In the genomic region with DNA sequence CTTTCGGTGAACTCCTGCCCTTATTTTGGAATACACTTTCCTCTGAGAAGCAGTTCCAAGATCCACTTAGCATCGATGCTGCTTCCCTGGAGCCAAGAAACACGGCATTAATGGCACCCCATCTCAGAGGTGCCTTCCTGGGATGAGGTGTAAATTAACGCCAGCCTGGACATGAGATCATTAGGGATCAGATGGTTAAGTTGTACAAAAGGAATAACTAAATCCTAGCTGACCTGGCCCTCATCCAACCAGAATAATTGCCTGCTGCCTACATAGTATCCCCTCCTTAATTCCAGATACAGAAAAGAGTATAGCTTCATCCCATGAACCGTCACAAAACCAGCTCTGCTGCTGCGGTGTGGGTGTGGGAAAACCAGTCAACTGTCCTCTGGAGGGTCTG, we compare ENCODE assay signal across 28 mouse cellular contexts.
DNase-seq lines count a peak whose midpoint lies in the region; ATAC-seq lines count a peak whose summit lies in the region.
"Had no signal": no experiment of that assay in that cellular context is flagged by ENCODE, and none has a peak within 500 bp of the region (broad histone marks: within the 10 kb centered on the region; RNA-seq: fewer than 3 reads in every experiment).

No protein-coding gene starts in this region.

- peak overlapping the region; percentile 54 for H3K27ac ChIP-seq in forebrain, embryonic 13.5 days
- H3K27ac ChIP-seq in forebrain, embryonic 11.5 days (ENCODE audit: low read depth, low read length): no peak overlapping the region
- H3K27ac ChIP-seq in heart, embryonic 10.5 days: no peak overlapping the region
- H3K27ac ChIP-seq in heart, embryonic 12.5 days (ENCODE audit: poor library complexity, severe bottlenecking): no peak overlapping the region
- 0 out of 2 replicates have a peak overlapping the region, but pooled peaks have one; percentile 10 for H3K27ac ChIP-seq in embryonic facial prominence, embryonic 10.5 days (replicated peaks)
- no peak overlapping the region for H3K27ac ChIP-seq in hindbrain, embryonic 16.5 days (ENCODE audit: low read depth, low read length)
- H3K27ac ChIP-seq: embryonic facial prominence, embryonic 13.5 days; heart, adult 2 months; heart, embryonic 15.5 days; hindbrain, embryonic 15.5 days; intestine, embryonic 15.5 days had no signal

- no peak for DNase-seq in forebrain, embryonic 11.5 days (ENCODE audit: low spot score)
- peak; percentile 27 for DNase-seq in heart, embryonic 10.5 days (ENCODE audit: low spot score)
- DNase-seq in embryonic facial prominence, embryonic 10.5 days (ENCODE audit: low spot score): no peak
- DNase-seq: adrenal gland, postnatal 10 days; adrenal gland, postnatal 36 days; B cell, adult 2 months; cerebellum, adult 11 months; cerebellum, adult 2 months; cerebellum, adult 9-11 months; cerebellum, postnatal 25 days; gastrocnemius, postnatal 25 days; heart, adult 2 months; heart, postnatal 10 days; heart, postnatal 36 days; kidney, adult 11 months; kidney, adult 8-10 months had no signal

- peaks cover 7% of the 10 kb centered on the region; the same call in 1 of the 2 replicates for H3K4me1 ChIP-seq in forebrain, embryonic 13.5 days
- no peaks in the 10 kb centered on the region for H3K4me1 ChIP-seq in forebrain, embryonic 11.5 days (replicated peaks; ENCODE audit: control insufficient read depth, insufficient read depth, low read length)
- H3K4me1 ChIP-seq in heart, embryonic 10.5 days: peaks cover 2% of the 10 kb centered on the region; the same call in 1 of the 2 replicates
- H3K4me1 ChIP-seq in heart, embryonic 12.5 days (replicated peaks): peaks cover 3% of the 10 kb centered on the region
- H3K4me1 ChIP-seq in embryonic facial prominence, embryonic 10.5 days: peaks cover 4% of the 10 kb centered on the region
- no peaks in the 10 kb centered on the region for H3K4me1 ChIP-seq in hindbrain, embryonic 16.5 days (ENCODE audit: control insufficient read depth, insufficient read depth, low read depth, low read length)
- H3K4me1 ChIP-seq: embryonic facial prominence, embryonic 13.5 days; heart, embryonic 15.5 days; hindbrain, embryonic 15.5 days; intestine, embryonic 15.5 days had no signal

- H3K36me3 ChIP-seq in forebrain, embryonic 13.5 days (ENCODE audit: poor library complexity, severe bottlenecking): no peaks in the 10 kb centered on the region
- H3K36me3 ChIP-seq in forebrain, embryonic 11.5 days (ENCODE audit: control insufficient read depth, insufficient read depth, low read length): no peaks in the 10 kb centered on the region
- H3K36me3 ChIP-seq in heart, embryonic 10.5 days: no peaks in the 10 kb centered on the region
- H3K36me3 ChIP-seq in heart, embryonic 12.5 days: no peaks in the 10 kb centered on the region
- H3K36me3 ChIP-seq in embryonic facial prominence, embryonic 10.5 days (replicated peaks): no peaks in the 10 kb centered on the region
- H3K36me3 ChIP-seq in hindbrain, embryonic 16.5 days (ENCODE audit: control insufficient read depth, insufficient read depth, low read length): no peaks in the 10 kb centered on the region
- H3K36me3 ChIP-seq: embryonic facial prominence, embryonic 13.5 days; G1E; heart, embryonic 15.5 days; hindbrain, embryonic 15.5 days; intestine, embryonic 15.5 days had no signal

- WGBS in forebrain, embryonic 13.5 days: 52% methylated on average over 6 of the region's 6 CpGs
- 82% methylated on average over 6 of the region's 6 CpGs for WGBS in forebrain, embryonic 11.5 days
- 85% methylated on average over 6 of the region's 6 CpGs for WGBS in heart, embryonic 10.5 days
- 83% methylated on average over 6 of the region's 6 CpGs for WGBS in heart, embryonic 12.5 days
- 90% methylated on average over 6 of the region's 6 CpGs for WGBS in embryonic facial prominence, embryonic 10.5 days
- 82% methylated on average over 6 of the region's 6 CpGs for WGBS in hindbrain, embryonic 16.5 days

- no peaks in the 10 kb centered on the region for H3K9me3 ChIP-seq in forebrain, embryonic 13.5 days (replicated peaks)
- H3K9me3 ChIP-seq in forebrain, embryonic 11.5 days (ENCODE audit: control insufficient read depth, low read length): no peaks in the 10 kb centered on the region
- no peaks in the 10 kb centered on the region for H3K9me3 ChIP-seq in heart, embryonic 10.5 days
- no peaks in the 10 kb centered on the region for H3K9me3 ChIP-seq in heart, embryonic 12.5 days (replicated peaks)
- no peaks in the 10 kb centered on the region for H3K9me3 ChIP-seq in embryonic facial prominence, embryonic 10.5 days
- no peaks in the 10 kb centered on the region for H3K9me3 ChIP-seq in hindbrain, embryonic 16.5 days (ENCODE audit: control insufficient read depth, low read length)
- H3K9me3 ChIP-seq: embryonic facial prominence, embryonic 13.5 days; G1E; heart, embryonic 15.5 days; hindbrain, embryonic 15.5 days; intestine, embryonic 15.5 days had no signal

- no peak overlapping the region for H3K4me3 ChIP-seq in forebrain, embryonic 13.5 days
- no peak overlapping the region for H3K4me3 ChIP-seq in forebrain, embryonic 11.5 days (ENCODE audit: low read depth, low read length)
- no peak overlapping the region for H3K4me3 ChIP-seq in heart, embryonic 10.5 days
- no peak overlapping the region for H3K4me3 ChIP-seq in heart, embryonic 12.5 days
- no peak overlapping the region for H3K4me3 ChIP-seq in embryonic facial prominence, embryonic 10.5 days
- no peak overlapping the region for H3K4me3 ChIP-seq in hindbrain, embryonic 16.5 days (ENCODE audit: low read length)
- H3K4me3 ChIP-seq: embryonic facial prominence, embryonic 13.5 days; erythroblast, embryonic 14.5 days; heart, adult 2 months; heart, embryonic 15.5 days; hindbrain, embryonic 15.5 days; intestine, embryonic 15.5 days had no signal

- H3K4me2 ChIP-seq in forebrain, embryonic 13.5 days: no peak overlapping the region
- H3K4me2 ChIP-seq in forebrain, embryonic 11.5 days (ENCODE audit: low read depth, low read length, severe bottlenecking): no peak overlapping the region
- no peak overlapping the region for H3K4me2 ChIP-seq in heart, embryonic 12.5 days
- H3K4me2 ChIP-seq in hindbrain, embryonic 16.5 days (ENCODE audit: low read length): no peak overlapping the region
- H3K4me2 ChIP-seq: embryonic facial prominence, embryonic 13.5 days; heart, embryonic 11.5 days; heart, embryonic 15.5 days; hindbrain, embryonic 15.5 days; intestine, embryonic 15.5 days had no signal

- H3K9ac ChIP-seq in forebrain, embryonic 13.5 days: no peak overlapping the region
- no peak overlapping the region for H3K9ac ChIP-seq in forebrain, embryonic 11.5 days (ENCODE audit: low read length)
- H3K9ac ChIP-seq in heart, embryonic 12.5 days: no peak overlapping the region
- H3K9ac ChIP-seq in hindbrain, embryonic 16.5 days (ENCODE audit: low read depth, low read length): no peak overlapping the region
- H3K9ac ChIP-seq: embryonic facial prominence, embryonic 13.5 days; heart, embryonic 15.5 days; hindbrain, embryonic 15.5 days; intestine, embryonic 15.5 days had no signal

- no peaks in the 10 kb centered on the region for H3K27me3 ChIP-seq in forebrain, embryonic 13.5 days
- H3K27me3 ChIP-seq in forebrain, embryonic 11.5 days (ENCODE audit: control insufficient read depth, insufficient read depth, low read length): no peaks in the 10 kb centered on the region
- no peaks in the 10 kb centered on the region for H3K27me3 ChIP-seq in heart, embryonic 10.5 days (ENCODE audit: insufficient read depth, poor library complexity, severe bottlenecking)
- no peaks in the 10 kb centered on the region for H3K27me3 ChIP-seq in heart, embryonic 12.5 days (replicated peaks)
- no peaks in the 10 kb centered on the region for H3K27me3 ChIP-seq in embryonic facial prominence, embryonic 10.5 days (replicated peaks; ENCODE audit: low read depth, poor library complexity, severe bottlenecking)
- no peaks in the 10 kb centered on the region for H3K27me3 ChIP-seq in hindbrain, embryonic 16.5 days (replicated peaks; ENCODE audit: control insufficient read depth, insufficient read depth, low read length)
- H3K27me3 ChIP-seq: CH12.LX; embryonic facial prominence, embryonic 13.5 days; heart, embryonic 15.5 days; hindbrain, embryonic 15.5 days; intestine, embryonic 15.5 days; Patski had no signal

- no peak for ATAC-seq in forebrain, embryonic 13.5 days
- ATAC-seq in forebrain, embryonic 11.5 days (replicated peaks; ENCODE audit: low FRiP score): no peak
- ATAC-seq in heart, embryonic 12.5 days (ENCODE audit: insufficient number of reproducible peaks, low FRiP score): no peak
- ATAC-seq in hindbrain, embryonic 16.5 days: no peak
- ATAC-seq: intestine, embryonic 15.5 days; Patski had no signal

Comparison
In these comparisons a context has a peak if more than half of its experiments do, and no peak if none do; other contexts are left out.
1. H3K27ac ChIP-seq: peak in forebrain, embryonic 13.5 days (single experiment) and embryonic facial prominence, embryonic 10.5 days (single experiment); none in forebrain, embryonic 11.5 days (single experiment), heart, embryonic 10.5 days (single experiment), heart, embryonic 12.5 days (single experiment) and hindbrain, embryonic 16.5 days (single experiment).